Comparison of ENCODE assay signal across 24 mouse cellular contexts in genomic region chr3:54400617-54401016, GRCm38 (mm10). TPM values are rescaled to one million over a fixed set of nuclear protein-coding genes. Genes with fewer than 3 reads are reported as not detected.
A peak's percentile ranks its signal among the peaks of the same experiment; 100 is the strongest.
DNase-seq lines count a peak whose midpoint lies in the region; ATAC-seq and TF ChIP-seq lines count a peak whose summit lies in the region.
"Had no signal": no experiment of that assay in that cellular context is flagged by ENCODE, and none has a peak within 500 bp of the region (broad histone marks: within the 10 kb centered on the region; RNA-seq: fewer than 3 reads in every experiment).

No protein-coding gene starts in this region.

- intact Hi-C loops in heart, adult 2 months (cut with DNase I), result no loop called here

- TF ChIP-seq POLR2A in heart, adult 2 months (IDR thresholded peaks at IDR 0.05; ENCODE audit: insufficient read depth, low read depth, low read length), result no peak
- no peak for TF ChIP-seq POLR2A in spleen, adult 2 months (IDR thresholded peaks at IDR 0.05; ENCODE audit: low read depth, low read length)
- TF ChIP-seq POLR2A in embryonic fibroblast, embryonic 13.5 days (IDR thresholded peaks at IDR 0.05; ENCODE audit: low read depth, low read length), result no peak

- peak; percentile 10 for DNase-seq in heart, postnatal 0 days (ENCODE audit: low spot score)
- DNase-seq in heart, adult 2 months, result no peak
- DNase-seq in spleen, adult 2 months (ENCODE audit: low read depth in 1 of 2, low spot score in 2 of 2), result no peak
- DNase-seq in spleen, postnatal 14 days (ENCODE audit: low spot score in 2 of 2), result no peak
- DNase-seq in thymus, postnatal 4 days, result no peak
- DNase-seq: adrenal gland, adult 8-10 months; adrenal gland, postnatal 14 days; adrenal gland, postnatal 36 days; cerebellum, adult 11-12 months; cerebellum, adult 2 months; cerebellum, adult 9-10 months; cerebellum, postnatal 10 days; cerebellum, postnatal 25 days; forebrain, postnatal 0 days had no signal

- no peaks in the 10 kb centered on the region for H3K36me3 ChIP-seq in heart, postnatal 0 days (replicated peaks; ENCODE audit: control insufficient read depth, insufficient read depth, low read length)
- H3K36me3 ChIP-seq in heart, adult 2 months (ENCODE audit: control insufficient read depth, insufficient read depth, low read length), result no peaks in the 10 kb centered on the region
- H3K36me3 ChIP-seq in spleen, adult 2 months (ENCODE audit: control insufficient read depth, insufficient read depth, low read length), result no peaks in the 10 kb centered on the region
- no peaks in the 10 kb centered on the region for H3K36me3 ChIP-seq in forebrain, embryonic 15.5 days
- H3K36me3 ChIP-seq: embryonic facial prominence, embryonic 10.5 days; embryonic facial prominence, embryonic 12.5 days; forebrain, embryonic 10.5 days; forebrain, embryonic 12.5 days had no signal

- no peaks in the 10 kb centered on the region for H3K27me3 ChIP-seq in heart, postnatal 0 days (ENCODE audit: control insufficient read depth, insufficient read depth, low read length)
- H3K27me3 ChIP-seq in heart, adult 2 months (ENCODE audit: control insufficient read depth, insufficient read depth, low read length), result no peaks in the 10 kb centered on the region
- H3K27me3 ChIP-seq in spleen, adult 2 months (ENCODE audit: control insufficient read depth, insufficient read depth, low read length), result no peaks in the 10 kb centered on the region
- no peaks in the 10 kb centered on the region for H3K27me3 ChIP-seq in forebrain, embryonic 15.5 days
- H3K27me3 ChIP-seq: embryonic facial prominence, embryonic 12.5 days; forebrain, embryonic 12.5 days; Patski had no signal

- no peak for TF ChIP-seq CTCF in heart, postnatal 0 days (IDR thresholded peaks at IDR 0.05; ENCODE audit: low read depth)
- TF ChIP-seq CTCF in heart, adult 2 months (IDR thresholded peaks at IDR 0.05), result no peak
- TF ChIP-seq CTCF in spleen, adult 2 months (IDR thresholded peaks at IDR 0.05; ENCODE audit: extremely low read depth, insufficient read depth, insufficient read length, insufficient replicate concordance), result no peak
- no peak for TF ChIP-seq CTCF in embryonic fibroblast, embryonic 13.5 days (IDR thresholded peaks at IDR 0.05; ENCODE audit: borderline replicate concordance, insufficient read depth, low read length)

- no peaks in the 10 kb centered on the region for H3K79me2 ChIP-seq in heart, adult 2 months (replicated peaks; ENCODE audit: control insufficient read depth, insufficient read depth, low read length)

- ATAC-seq in heart, postnatal 0 days (ENCODE audit: insufficient read depth, low read depth), result peak; percentile 83
- ATAC-seq in forebrain, embryonic 15.5 days (replicated peaks), result no peak
- ATAC-seq: forebrain, embryonic 14.5 days; forebrain, postnatal 0 days; Patski had no signal

- no peak overlapping the region for H3K9ac ChIP-seq in heart, postnatal 0 days (replicated peaks; ENCODE audit: low read depth, low read length)
- H3K9ac ChIP-seq in heart, adult 2 months (ENCODE audit: low read depth, low read length), result no peak overlapping the region
- H3K9ac ChIP-seq in forebrain, embryonic 15.5 days (replicated peaks), result no peak overlapping the region
- H3K9ac ChIP-seq: embryonic facial prominence, embryonic 12.5 days; forebrain, embryonic 12.5 days; forebrain, postnatal 0 days had no signal

- H3K27ac ChIP-seq in heart, postnatal 0 days (ENCODE audit: low read depth), result peak overlapping the region; percentile 47; the same call in 1 of the 2 replicates
- H3K27ac ChIP-seq in heart, adult 2 months, result no peak overlapping the region
- peak overlapping the region; percentile 55; the same call in 1 of the 2 replicates for H3K27ac ChIP-seq in spleen, adult 2 months (ENCODE audit: insufficient read depth, low read length)
- H3K27ac ChIP-seq in embryonic fibroblast, embryonic 13.5 days (ENCODE audit: insufficient read depth, low read length), result peak overlapping the region; percentile 53; the same call in 1 of the 2 replicates
- no peak overlapping the region for H3K27ac ChIP-seq in forebrain, embryonic 15.5 days (replicated peaks)
- H3K27ac ChIP-seq: embryonic facial prominence, embryonic 10.5 days; embryonic facial prominence, embryonic 12.5 days; forebrain, embryonic 10.5 days; forebrain, embryonic 12.5 days had no signal

- H3K4me1 ChIP-seq in heart, postnatal 0 days (ENCODE audit: control insufficient read depth, insufficient read depth), result peaks cover 17% of the 10 kb centered on the region
- H3K4me1 ChIP-seq in heart, adult 2 months (ENCODE audit: control insufficient read depth, insufficient read depth, low read length), result peaks cover 1% of the 10 kb centered on the region; the same call in 1 of the 2 replicates
- no peaks in the 10 kb centered on the region; the same call in 1 of the 2 replicates for H3K4me1 ChIP-seq in spleen, adult 2 months (ENCODE audit: control insufficient read depth, insufficient read depth, insufficient read length)
- H3K4me1 ChIP-seq in embryonic fibroblast, embryonic 13.5 days (ENCODE audit: control insufficient read depth, insufficient read depth, low read length), result peaks cover 10% of the 10 kb centered on the region; the same call in 1 of the 2 replicates
- no peaks in the 10 kb centered on the region for H3K4me1 ChIP-seq in forebrain, embryonic 15.5 days
- H3K4me1 ChIP-seq: forebrain, embryonic 12.5 days had no signal

- no peak for TF ChIP-seq EP300 in heart, postnatal 0 days (IDR thresholded peaks at IDR 0.05; ENCODE audit: low read depth)
- no peak for TF ChIP-seq EP300 in heart, adult 2 months (IDR thresholded peaks at IDR 0.05; ENCODE audit: insufficient read depth, low read depth, low read length)

- H3K9me3 ChIP-seq in heart, postnatal 0 days (replicated peaks; ENCODE audit: control insufficient read depth, low read length), result no peaks in the 10 kb centered on the region
- H3K9me3 ChIP-seq in forebrain, embryonic 15.5 days, result no peaks in the 10 kb centered on the region
- H3K9me3 ChIP-seq: embryonic facial prominence, embryonic 10.5 days; embryonic facial prominence, embryonic 12.5 days; forebrain, embryonic 10.5 days; forebrain, embryonic 12.5 days had no signal

- no peak overlapping the region for H3K4me2 ChIP-seq in heart, postnatal 0 days (ENCODE audit: low read depth, low read length)
- no peak overlapping the region for H3K4me2 ChIP-seq in forebrain, embryonic 15.5 days (replicated peaks)
- H3K4me2 ChIP-seq: embryonic facial prominence, embryonic 12.5 days; forebrain, embryonic 12.5 days had no signal

- 26% methylated on average over 1 of the region's 1 CpGs for WGBS in heart, postnatal 0 days
- WGBS in heart, adult 2 months, result 51% methylated on average over 1 of the region's 1 CpGs
- WGBS in spleen, adult 2 months, result 88% methylated on average over 1 of the region's 1 CpGs
- 79% methylated on average over 1 of the region's 1 CpGs for WGBS in forebrain, embryonic 15.5 days

- no peak overlapping the region for H3K4me3 ChIP-seq in heart, postnatal 0 days (ENCODE audit: low read depth, low read length)
- H3K4me3 ChIP-seq in heart, adult 2 months, result no peak overlapping the region
- H3K4me3 ChIP-seq in spleen, adult 2 months (ENCODE audit: extremely low read depth, insufficient read depth, insufficient read length), result no peak overlapping the region
- no peak overlapping the region for H3K4me3 ChIP-seq in embryonic fibroblast, embryonic 13.5 days (ENCODE audit: insufficient read depth, low read length)
- H3K4me3 ChIP-seq in forebrain, embryonic 15.5 days, result no peak overlapping the region
- H3K4me3 ChIP-seq: embryonic facial prominence, embryonic 10.5 days; embryonic facial prominence, embryonic 12.5 days; erythroblast, embryonic 14.5 days; forebrain, embryonic 10.5 days; forebrain, embryonic 12.5 days had no signal

RNA-seq across cellular contexts. Expression of gene Postn, which starts 39.7 kb away (rescaled TPM):
- total RNA-seq in heart, postnatal 0 days (2014; rRNA removed; ENCODE audit: low replicate concordance), result 435 TPM in 2 replicates
- 330 and 363 TPM in 2 replicates for polyA plus RNA-seq in heart, postnatal 0 days (2015; fragmentation: Nextera tagmentation; extraction: Ambion mirVana)
- total RNA-seq in heart, adult 2 months (2021), result 10 to 100 TPM; 12.4 to 14.4 TPM
- 17.2 and 34.3 TPM in 2 replicates for polyA plus RNA-seq in heart, adult 2 months (2012; rRNA removed)
- 0.96 and 1.4 TPM in 2 replicates for polyA plus RNA-seq in spleen, adult 2 months (2012; rRNA removed)
- 1,715 and 3,345 TPM in 2 replicates for polyA plus RNA-seq in embryonic fibroblast, embryonic 13.5 days (2011; ENCODE audit: insufficient read length, low read depth, missing spikeins)
- 10.9 and 12.2 TPM in 2 replicates for polyA plus RNA-seq in forebrain, embryonic 15.5 days (2015; fragmentation: Nextera tagmentation; extraction: Ambion mirVana)
- total RNA-seq: MEL had no signal
- polyA plus RNA-seq: erythroblast, embryonic 14.5 days had no signal

Comparison
In these comparisons a context has a peak if more than half of its experiments do, and no peak if none do; other contexts are left out.
1. H3K27ac ChIP-seq: peak in heart, postnatal 0 days (single experiment), spleen, adult 2 months (single experiment) and embryonic fibroblast, embryonic 13.5 days (single experiment); none in heart, adult 2 months (single experiment) and forebrain, embryonic 15.5 days (single experiment).